Mouse (Mus musculus) gastrocnemius, postnatal 25 days (tissue): ENCODE measurements around the gene Usp33. TPM values are rescaled to one million over a fixed set of nuclear protein-coding genes. Genes with fewer than 3 reads are reported as not detected.

Source experiments
- DNase-seq: peaks from one replicate; pipeline ENCODE4 v3.0.0; 2022
- total RNA-seq, 2 experiments: library from RNA; stranded (reverse); gene quantifications; 1 replicate in 1 of 2; 2 replicates in 1 of 2; pipeline ENCODE4 v1.2.3; 2021

Gene Usp33
- total RNA-seq, 2 experiments from 2014 or later, result 17.6 to 22.9 TPM

- DNase-seq, result no peak
Measured at GRCm38 (mm10) chr3:152400875-152401274, 54.6 kb downstream of the Usp33 start.

DNA sequence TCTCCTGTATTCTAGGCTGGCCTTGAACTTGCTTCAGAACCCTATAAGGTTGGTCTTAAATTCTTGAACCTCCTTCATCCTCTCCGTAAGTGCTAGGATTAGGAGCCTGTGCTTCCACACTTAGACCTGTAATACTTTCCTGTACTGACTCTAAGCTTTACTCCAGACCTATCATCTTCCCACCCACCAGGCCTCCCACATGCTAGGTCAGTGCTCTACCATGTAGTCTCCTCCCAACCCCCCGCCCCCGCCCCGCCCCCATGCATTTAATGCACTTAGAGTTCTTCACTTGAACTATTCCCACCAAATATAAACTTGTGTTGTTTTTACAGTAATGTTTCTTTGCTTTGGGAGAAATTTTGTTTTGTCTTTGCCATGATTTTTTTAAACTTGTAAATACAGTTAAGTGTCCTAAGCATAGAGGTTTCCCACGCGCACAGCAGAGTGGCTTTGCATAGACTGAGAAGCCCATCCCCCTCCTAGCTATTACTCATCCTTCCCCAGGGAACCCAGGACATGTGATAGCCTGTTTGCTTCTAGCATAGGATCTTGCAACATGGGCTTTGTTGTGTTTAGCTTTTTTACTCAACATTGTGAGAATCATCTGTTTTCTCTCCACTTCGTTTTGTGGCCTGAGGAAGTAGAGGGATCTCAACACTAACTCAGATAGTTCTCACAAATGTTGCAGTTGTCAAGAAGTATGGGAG, 55.8 kb downstream of the Usp33 start:
- peak; percentile 45 for DNase-seq

GRCm38 (mm10) chr3:152402671-152403066, 56.4 kb downstream of the Usp33 start:
- no peak for DNase-seq

- no peak for DNase-seq
Measured at GRCm38 (mm10) chr3:152403827-152404226, 57.5 kb downstream of the Usp33 start.

DNA sequence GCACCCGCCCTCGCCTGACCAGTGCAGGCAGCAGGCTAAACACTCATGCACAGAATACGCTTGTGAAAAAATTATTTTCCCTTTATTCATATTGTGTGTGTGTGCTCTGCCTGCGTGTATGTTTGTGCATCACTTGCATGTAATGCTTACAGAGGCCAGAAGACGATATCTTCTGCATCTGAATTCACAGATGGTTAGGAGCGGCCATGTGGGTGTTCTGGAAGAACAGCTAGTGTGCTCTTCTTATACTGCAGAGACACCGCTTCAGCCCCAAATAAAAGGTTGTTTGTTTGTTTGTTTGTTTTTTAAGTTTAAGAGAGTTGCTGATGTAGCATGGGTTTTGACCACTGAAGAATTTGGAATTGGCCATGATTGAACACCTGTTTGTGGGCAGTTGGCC, 59.1 kb downstream of the Usp33 start:
- DNase-seq, result no peak

DNA sequence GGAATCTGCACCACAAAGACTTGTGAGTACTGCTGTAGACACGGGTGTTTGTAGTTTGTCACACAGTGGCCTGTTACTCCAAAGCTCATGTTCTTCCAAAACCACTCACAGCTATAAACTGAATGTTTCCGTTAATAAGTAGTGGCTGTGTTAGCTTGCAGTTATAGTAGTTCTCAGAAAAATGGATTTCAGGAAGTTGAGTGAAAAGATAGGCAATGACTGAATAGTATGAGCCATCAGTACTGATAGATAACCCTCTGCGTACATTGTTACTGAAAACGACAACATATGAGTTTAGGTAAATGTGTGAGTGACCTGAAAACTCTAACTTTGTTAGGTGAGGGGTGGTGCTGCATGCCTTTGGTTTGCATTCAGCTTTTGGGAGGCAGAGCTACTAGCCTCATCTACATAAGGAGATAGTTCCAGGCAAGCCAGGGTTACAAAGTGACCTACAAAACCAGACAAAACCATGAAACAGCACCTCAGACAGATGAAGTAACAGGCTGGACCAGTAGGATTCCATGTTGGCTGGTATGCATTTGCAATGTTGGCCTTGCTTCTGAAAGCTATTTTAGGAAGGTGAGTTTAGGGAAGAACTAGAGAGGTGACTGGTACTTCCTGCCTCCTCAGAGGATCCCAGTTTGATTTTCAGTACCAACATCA, 59.8 kb downstream of the Usp33 start:
- DNase-seq, result no peak

DNA sequence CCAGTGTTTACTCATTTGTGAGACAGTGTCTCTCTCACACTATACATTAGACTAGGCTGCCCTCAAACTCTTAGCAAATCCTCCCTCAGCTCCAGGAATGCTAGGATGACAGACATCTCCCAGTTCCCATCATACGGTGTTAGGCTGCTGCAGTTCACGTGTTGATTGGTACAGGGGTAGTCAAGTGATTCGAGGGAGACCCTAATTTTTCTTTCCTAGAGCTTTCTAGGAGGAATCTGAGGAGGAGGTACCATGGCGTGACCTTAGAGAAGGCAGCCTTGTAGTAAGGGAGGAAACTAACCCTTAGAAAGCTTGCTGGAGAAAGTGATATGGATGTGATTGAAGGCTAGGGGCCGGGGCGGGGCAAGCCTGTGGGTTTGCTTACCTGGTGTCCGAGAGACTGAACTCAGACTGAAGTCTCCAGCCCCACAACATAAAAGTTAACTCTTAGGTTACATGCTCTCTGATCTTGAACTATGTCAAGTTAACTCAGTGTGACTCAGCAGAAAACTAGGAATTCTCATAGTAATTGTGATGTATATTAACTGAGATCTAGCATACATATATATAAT, 64.8 kb downstream of the Usp33 start:
- no peak for DNase-seq

- no peak for DNase-seq
Measured at GRCm38 (mm10) chr3:152412362-152412761, 66.1 kb downstream of the Usp33 start.

DNA sequence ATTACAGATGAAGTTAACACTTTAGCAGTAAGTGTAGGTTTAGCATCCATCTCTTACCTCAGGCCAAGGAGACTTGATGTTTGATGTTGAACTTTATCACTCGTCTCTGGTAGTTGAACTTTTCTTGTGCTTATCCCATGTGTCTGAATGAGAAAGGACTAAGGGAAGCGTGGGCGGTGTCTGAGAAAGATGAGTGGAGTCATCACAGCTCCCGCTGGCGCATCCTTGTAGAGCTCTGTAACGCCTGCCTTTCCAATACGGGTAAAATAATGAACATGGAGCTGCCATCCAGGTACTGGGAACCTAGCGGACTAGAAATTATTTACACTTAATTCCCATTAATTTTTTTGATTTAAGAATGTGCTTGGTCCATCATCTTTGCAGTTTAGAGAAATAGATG, 82.6 kb downstream of the Usp33 start:
- DNase-seq, result no peak

- DNase-seq, result no peak
Measured at GRCm38 (mm10) chr3:152432677-152433076, 86.4 kb downstream of the Usp33 start.

GRCm38 (mm10) chr3:152435590-152435989, 89.3 kb downstream of the Usp33 start:
- no peak for DNase-seq

DNA sequence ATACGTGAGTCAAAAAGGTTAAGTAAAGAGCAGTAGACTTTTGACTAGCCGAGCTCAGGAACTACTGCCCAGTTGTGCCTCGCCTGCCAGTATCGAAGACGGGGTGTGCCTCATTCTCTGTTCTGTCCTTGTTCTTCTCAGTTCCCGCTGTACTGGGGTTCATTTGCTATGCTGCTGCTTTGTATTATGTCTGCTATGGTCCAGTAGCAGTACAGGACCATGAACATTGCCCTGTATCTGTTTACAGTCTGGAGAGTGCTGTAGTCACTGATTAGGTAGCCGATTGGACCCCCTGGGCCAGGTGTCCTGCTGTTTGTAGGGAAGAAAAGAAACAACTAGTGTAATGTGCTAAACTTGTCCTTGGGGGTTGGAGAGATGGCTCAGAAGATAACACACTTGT, 91.8 kb downstream of the Usp33 start:
- no peak for DNase-seq

DNA sequence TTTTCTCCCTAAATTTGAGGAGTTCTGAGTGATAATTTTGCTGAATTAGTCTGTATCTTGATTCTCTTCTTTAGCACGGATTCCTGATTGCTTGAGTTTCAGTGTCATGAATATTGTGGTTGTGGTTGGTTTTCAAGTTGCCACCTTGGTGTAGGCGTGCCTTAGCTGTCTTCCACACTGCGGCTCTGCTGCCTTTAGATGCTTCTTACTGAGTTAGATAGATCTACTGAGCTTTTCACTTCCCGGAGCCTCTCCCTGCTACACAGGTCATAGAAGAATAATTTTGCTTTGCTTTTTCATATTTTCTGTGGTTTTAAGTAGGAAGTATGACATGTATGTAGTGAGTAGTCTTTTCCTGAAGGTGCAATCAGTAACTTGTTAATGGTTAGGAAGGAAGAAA, 96.5 kb downstream of the Usp33 start:
- no peak for DNase-seq

Other genes with a start within 250 kb of the Usp33 start
- gene Gipc2, start 180.2 kb upstream of the Usp33 start, total RNA-seq, result under 1 TPM; 0.24 to 0.59 TPM
- gene Dnajb4, start 136.2 kb upstream of the Usp33 start, total RNA-seq, result 10 to 100 TPM; 43.3 to 47.7 TPM
- gene Fubp1, start 136.1 kb upstream of the Usp33 start, total RNA-seq, result 10 to 100 TPM; 29.1 to 29.7 TPM
- gene Nexn, start 80.1 kb upstream of the Usp33 start, total RNA-seq, result 100 to 1,000 TPM; 331 to 433 TPM
- 1 to 10 TPM; 4.8 to 5.7 TPM for gene Miga1, start 6.1 kb upstream of the Usp33 start, total RNA-seq
- 10 to 100 TPM; 15.3 to 16.1 TPM for gene Zzz3, start 49.0 kb downstream of the Usp33 start, total RNA-seq